Mouse (Mus musculus): ENCODE data around the gene Tead1. TPM values are rescaled to one million over a fixed set of nuclear protein-coding genes. Genes with fewer than 3 reads are reported as not detected.

Tead1 gene
- polyA plus RNA-seq, 1 experiment from 2014 or later: 32.3 TPM

GRCm38 (mm10) chr7:112688425-112689001 is 9.4 kb downstream of the Tead1 start:
- Histone ChIP-seq H3K4me1 (replicated peaks) (peaks cover 94% of the 10 kb centered on the region), H3K9ac (no peak overlapping the region), H3K27ac (no peak overlapping the region), H3K9me3 (replicated peaks) (no peaks in the 10 kb centered on the region), H3K4me3 (no peak overlapping the region), H3K4me2 (no peak overlapping the region), H3K36me3 (no peaks in the 10 kb centered on the region), H3K27me3 (no peaks in the 10 kb centered on the region)
- WGBS: 30% methylated on average over 9 of the region's 9 CpGs
- ATAC-seq (replicated peaks; ENCODE audit: insufficient number of reproducible peaks, insufficient read depth, low FRiP score, low read depth): no peak

- Histone ChIP-seq H3K9ac (no peak overlapping the region), H3K27me3 (no peaks in the 10 kb centered on the region), H3K4me3 (no peak overlapping the region), H3K9me3 (replicated peaks) (no peaks in the 10 kb centered on the region), H3K4me1 (replicated peaks) (peaks cover 93% of the 10 kb centered on the region), H3K27ac (no peak overlapping the region), H3K4me2 (no peak overlapping the region), H3K36me3 (no peaks in the 10 kb centered on the region)
- WGBS: 37% methylated on average over 7 of the region's 7 CpGs
- no peak for ATAC-seq (replicated peaks; ENCODE audit: insufficient number of reproducible peaks, insufficient read depth, low FRiP score, low read depth)
Observed at GRCm38 (mm10) chr7:112690836-112691781, 12.0 kb downstream of the Tead1 start.

GRCm38 (mm10) chr7:112693566-112693965 is 14.4 kb downstream of the Tead1 start:
- no peak for ATAC-seq (replicated peaks; ENCODE audit: insufficient number of reproducible peaks, insufficient read depth, low FRiP score, low read depth)
- Histone ChIP-seq H3K36me3 (no peaks in the 10 kb centered on the region), H3K4me2 (no peak overlapping the region), H3K4me3 (no peak overlapping the region), H3K4me1 (replicated peaks) (peaks cover 93% of the 10 kb centered on the region), H3K27ac (no peak overlapping the region), H3K9me3 (replicated peaks) (no peaks in the 10 kb centered on the region), H3K9ac (no peak overlapping the region), H3K27me3 (no peaks in the 10 kb centered on the region)
- WGBS: 83% methylated on average over 10 of the region's 10 CpGs

- no peak for ATAC-seq (replicated peaks; ENCODE audit: insufficient number of reproducible peaks, insufficient read depth, low FRiP score, low read depth)
- peaks cover 85% of the 10 kb centered on the region for H3K4me1 ChIP-seq (replicated peaks)
- H3K4me3 ChIP-seq: no peak overlapping the region
- peak overlapping the region; percentile 87 for H3K27ac ChIP-seq
- no peaks in the 10 kb centered on the region for H3K27me3 ChIP-seq
- H3K36me3 ChIP-seq: no peaks in the 10 kb centered on the region
- no peaks in the 10 kb centered on the region for H3K9me3 ChIP-seq (replicated peaks)
- 22% methylated on average over 4 of the region's 4 CpGs for WGBS
- H3K4me2 ChIP-seq: peak overlapping the region; percentile 48; the same call in 1 of the 2 replicates
- H3K9ac ChIP-seq: no peak overlapping the region
Observed at GRCm38 (mm10) chr7:112696777-112697161, 17.7 kb downstream of the Tead1 start.

- Histone ChIP-seq H3K27me3 (no peaks in the 10 kb centered on the region), H3K4me3 (no peak overlapping the region), H3K36me3 (no peaks in the 10 kb centered on the region), H3K4me2 (peak overlapping the region; percentile 48), H3K9ac (no peak overlapping the region), H3K27ac (peak overlapping the region; percentile 87), H3K4me1 (replicated peaks) (peaks cover 80% of the 10 kb centered on the region), H3K9me3 (replicated peaks) (no peaks in the 10 kb centered on the region)
- 12% methylated on average over 10 of the region's 10 CpGs for WGBS
- peak; percentile 69 for ATAC-seq (replicated peaks; ENCODE audit: insufficient number of reproducible peaks, insufficient read depth, low FRiP score, low read depth)
Observed at GRCm38 (mm10) chr7:112697162-112697841, 18.2 kb downstream of the Tead1 start.

GRCm38 (mm10) chr7:112700082-112700481 is 21.0 kb downstream of the Tead1 start:
- Histone ChIP-seq H3K36me3 (no peaks in the 10 kb centered on the region), H3K9me3 (replicated peaks) (no peaks in the 10 kb centered on the region), H3K27ac (no peak overlapping the region), H3K27me3 (no peaks in the 10 kb centered on the region), H3K4me3 (no peak overlapping the region), H3K4me2 (no peak overlapping the region), H3K4me1 (replicated peaks) (peaks cover 61% of the 10 kb centered on the region), H3K9ac (no peak overlapping the region)
- WGBS: 53% methylated on average over 5 of the region's 5 CpGs
- no peak for ATAC-seq (replicated peaks; ENCODE audit: insufficient number of reproducible peaks, insufficient read depth, low FRiP score, low read depth)

GRCm38 (mm10) chr7:112703341-112703740 is 24.2 kb downstream of the Tead1 start:
- Histone ChIP-seq H3K4me1 (replicated peaks) (peaks cover 41% of the 10 kb centered on the region), H3K27me3 (no peaks in the 10 kb centered on the region), H3K9ac (no peak overlapping the region), H3K4me3 (no peak overlapping the region), H3K27ac (no peak overlapping the region), H3K4me2 (no peak overlapping the region), H3K9me3 (replicated peaks) (no peaks in the 10 kb centered on the region), H3K36me3 (no peaks in the 10 kb centered on the region)
- no peak for ATAC-seq (replicated peaks; ENCODE audit: insufficient number of reproducible peaks, insufficient read depth, low FRiP score, low read depth)
- WGBS: 54% methylated on average over 4 of the region's 4 CpGs

GRCm38 (mm10) chr7:112705870-112706269 is 26.8 kb downstream of the Tead1 start:
- H3K27ac ChIP-seq: peak overlapping the region; percentile 28; the same call in 1 of the 2 replicates
- no peak overlapping the region for H3K4me3 ChIP-seq
- H3K9ac ChIP-seq: no peak overlapping the region
- no peaks in the 10 kb centered on the region for H3K9me3 ChIP-seq (replicated peaks)
- H3K4me1 ChIP-seq (replicated peaks): peaks cover 35% of the 10 kb centered on the region
- 62% methylated on average over 9 of the region's 9 CpGs for WGBS
- no peaks in the 10 kb centered on the region for H3K27me3 ChIP-seq
- no peaks in the 10 kb centered on the region for H3K36me3 ChIP-seq
- ATAC-seq (replicated peaks; ENCODE audit: insufficient number of reproducible peaks, insufficient read depth, low FRiP score, low read depth): no peak
- no peak overlapping the region for H3K4me2 ChIP-seq

GRCm38 (mm10) chr7:112706756-112707155 is 27.6 kb downstream of the Tead1 start:
- no peaks in the 10 kb centered on the region for H3K36me3 ChIP-seq
- no peak overlapping the region for H3K9ac ChIP-seq
- peaks cover 41% of the 10 kb centered on the region for H3K4me1 ChIP-seq (replicated peaks)
- WGBS: 61% methylated on average over 3 of the region's 4 CpGs
- H3K9me3 ChIP-seq (replicated peaks): no peaks in the 10 kb centered on the region
- H3K27me3 ChIP-seq: no peaks in the 10 kb centered on the region
- H3K27ac ChIP-seq: no peak overlapping the region
- no peak overlapping the region for H3K4me3 ChIP-seq
- no peak overlapping the region for H3K4me2 ChIP-seq
- no peak for ATAC-seq (replicated peaks; ENCODE audit: insufficient number of reproducible peaks, insufficient read depth, low FRiP score, low read depth)

GRCm38 (mm10) chr7:112710409-112711107 is 31.4 kb downstream of the Tead1 start:
- Histone ChIP-seq H3K27me3 (no peaks in the 10 kb centered on the region), H3K9ac (no peak overlapping the region), H3K27ac (no peak overlapping the region; the same call in 1 of the 2 replicates), H3K4me3 (no peak overlapping the region), H3K4me1 (replicated peaks) (peaks cover 61% of the 10 kb centered on the region), H3K4me2 (no peak overlapping the region), H3K36me3 (no peaks in the 10 kb centered on the region), H3K9me3 (replicated peaks) (no peaks in the 10 kb centered on the region)
- 43% methylated on average over 7 of the region's 7 CpGs for WGBS
- ATAC-seq (replicated peaks; ENCODE audit: insufficient number of reproducible peaks, insufficient read depth, low FRiP score, low read depth): 0 out of 2 replicates have a peak, but pooled peaks have one; percentile 41

GRCm38 (mm10) chr7:112711977-112712376 is 32.9 kb downstream of the Tead1 start:
- no peak overlapping the region for H3K27ac ChIP-seq
- H3K9ac ChIP-seq: no peak overlapping the region
- no peaks in the 10 kb centered on the region for H3K9me3 ChIP-seq (replicated peaks)
- H3K4me2 ChIP-seq: no peak overlapping the region
- H3K4me1 ChIP-seq (replicated peaks): peaks cover 63% of the 10 kb centered on the region
- no peaks in the 10 kb centered on the region for H3K27me3 ChIP-seq
- ATAC-seq (replicated peaks; ENCODE audit: insufficient number of reproducible peaks, insufficient read depth, low FRiP score, low read depth): no peak
- WGBS: 64% methylated on average over 5 of the region's 5 CpGs
- H3K4me3 ChIP-seq: no peak overlapping the region
- H3K36me3 ChIP-seq: no peaks in the 10 kb centered on the region
